Mouse (Mus musculus): ENCODE results near the gene Gm20835.
"Not testable (repeated sequence)": the region's sequence is repeated elsewhere in the genome, so short reads cannot be mapped to it uniquely, and the experiment has no call there.

The Gm20835 gene

DNA sequence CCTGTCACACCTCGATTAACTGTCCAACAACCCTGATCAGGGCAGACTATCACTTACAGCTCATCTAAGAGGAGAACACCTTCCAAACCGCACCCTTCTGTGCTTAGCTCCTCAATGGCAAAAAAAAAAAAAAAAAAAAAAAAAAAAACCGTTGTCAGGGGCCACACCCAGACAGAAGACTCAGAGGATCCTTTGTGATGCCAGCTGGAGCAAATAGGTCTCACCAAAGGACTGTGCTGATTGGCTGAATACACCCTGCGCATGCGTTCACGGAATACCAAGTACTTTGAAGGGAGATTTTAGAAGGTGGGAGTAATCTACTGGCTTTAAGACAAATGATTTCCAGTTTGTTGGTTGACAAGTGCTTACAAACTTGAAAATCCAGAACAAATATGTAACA lies at the start of gene Gm20835:
Gene Gm20835 (minus strand): TSS at position 101 of the 400 bp plus-strand sequence.
- not testable (repeated sequence) for DNase-seq
